Mouse (Mus musculus): Measurements from ENCODE around the gene Arxes2.

DNA sequence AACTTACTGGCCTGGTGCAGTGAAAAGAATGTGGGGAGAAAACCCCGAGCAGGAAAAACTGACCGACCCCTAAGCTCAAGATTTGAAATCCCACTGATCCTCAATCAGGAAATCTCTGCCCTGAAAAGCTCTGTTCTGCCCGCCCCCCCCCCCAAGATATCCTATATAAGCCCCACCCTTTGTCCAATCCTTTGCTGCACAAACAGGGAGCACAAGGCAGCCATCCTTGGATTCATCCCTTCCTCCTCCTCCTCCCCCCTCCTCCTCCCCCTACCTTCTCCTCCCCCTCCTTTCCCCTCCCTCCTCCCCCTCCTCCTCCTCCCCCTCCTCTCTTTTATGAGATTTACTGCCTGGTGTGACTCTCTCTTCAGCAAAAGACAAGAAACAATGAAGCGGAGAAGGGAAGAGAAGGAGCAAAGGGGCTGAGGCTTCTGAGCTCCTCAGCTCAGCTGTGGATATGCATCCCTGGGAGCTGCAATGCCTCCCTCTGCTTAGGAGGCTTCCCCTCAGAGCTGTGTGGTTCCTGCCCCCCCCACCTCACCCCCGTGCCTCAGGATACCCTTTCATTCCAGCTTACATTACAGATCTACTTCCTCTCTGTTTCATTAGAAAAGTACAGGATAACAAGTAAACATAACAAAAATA lies 13.7 kb downstream of the Arxes2 start:
- TF ChIP-seq CTCF (IDR thresholded peaks at IDR 0.05; ENCODE audit: borderline replicate concordance, insufficient read depth, low read depth, low read length) (no peak), POLR2A (IDR thresholded peaks at IDR 0.05; ENCODE audit: borderline replicate concordance, insufficient read depth, low read length) (no peak)

Data from cerebellum, adult 2 months (tissue).